Mouse (Mus musculus) liver, adult 2 months (tissue): Measurements from ENCODE around the gene Gins1. TPM values are rescaled to one million over a fixed set of nuclear protein-coding genes. Genes with fewer than 3 reads are reported as not detected.
"Not testable (repeated sequence)": the region's sequence is repeated elsewhere in the genome, so short reads cannot be mapped to it uniquely, and the experiment has no call there.

Experiments used
- DNase-seq: peaks from one replicate; pipeline ENCODE4 v3.0.0-alpha.2; 2011; ENCODE audit warnings: low read depth, low spot score; ENCODE audit errors: extremely low read depth
- H3K27ac ChIP-seq: fragments of 200-500 bp; replicated peaks from 2 replicates; pipeline ENCODE4 v1.5.1; 2012; ENCODE audit warnings: low read depth, mild to moderate bottlenecking, control low read depth, inconsistent platforms, low read length; ENCODE audit not compliant: insufficient read depth
- H3K27me3 ChIP-seq: fragments of 200-500 bp; 2 replicates; pipeline ENCODE4 v1.6.1; 2012; ENCODE audit warnings: mild to moderate bottlenecking, moderate library complexity, low read length, inconsistent platforms; ENCODE audit not compliant: control insufficient read depth, insufficient read depth
- H3K36me3 ChIP-seq: fragments of 200-500 bp; 2 replicates; pipeline ENCODE4 v1.6.1; 2012; ENCODE audit warnings: low read length, inconsistent platforms; ENCODE audit not compliant: control insufficient read depth, insufficient read depth
- H3K4me1 ChIP-seq: fragments of 200-500 bp; 2 replicates; pipeline ENCODE4 v1.6.1; 2011; ENCODE audit warnings: low read length; ENCODE audit not compliant: control insufficient read depth, insufficient read depth
- H3K4me3 ChIP-seq: fragments of 200-500 bp; 2 replicates; pipeline ENCODE4 v1.5.1; 2011; ENCODE audit warnings: low read depth, mild to moderate bottlenecking, control low read depth, low read length, moderate library complexity; ENCODE audit not compliant: insufficient read depth
- H3K79me2 ChIP-seq: fragments of 200-500 bp; 2 replicates; pipeline ENCODE4 v1.6.1; 2012; ENCODE audit warnings: inconsistent platforms, mild to moderate bottlenecking, low read length, moderate library complexity; ENCODE audit not compliant: control insufficient read depth, insufficient read depth
- H3K9ac ChIP-seq: fragments of 200-500 bp; 2 replicates; pipeline ENCODE4 v1.6.1; 2012; ENCODE audit warnings: low read depth, mild to moderate bottlenecking, control low read depth, inconsistent platforms, low read length
- CTCF ChIP-seq: fragments of 200-500 bp; IDR thresholded peaks from 2 replicates; pipeline ENCODE4 v1.5.1; 2011; ENCODE audit warnings: low read depth, low read length, control low read depth
- POLR2A ChIP-seq: fragments of 200-500 bp; IDR thresholded peaks from 2 replicates; pipeline ENCODE4 v1.6.1; 2011; ENCODE audit warnings: low read length, control low read depth; ENCODE audit not compliant: insufficient read depth; ENCODE audit errors: extremely low read depth
- WGBS: fragments of 180-500 bp; shearing (Covaris S2); methylation state at CpG from one replicate; pipeline ENCODE4 v1.1.7; 2018; 5-methylcytosine and 5-hydroxymethylcytosine counted together
- polyA plus RNA-seq: library from polyadenylated mRNA; depleted of rRNA; stranded (reverse); fragments of >200 nt; gene quantifications from 2 replicates; pipeline ENCODE4 v1.2.3, GENCODE M21; 2012
- total RNA-seq: library from RNA; depleted of rRNA; stranded (reverse); fragments of >200 nt; gene quantifications from 2 replicates; pipeline ENCODE4 v1.2.3, GENCODE M21; 2014

Gene Gins1
- total and polyA plus RNA-seq, 2 experiments, result 2.0 to 5.4 TPM

- Histone ChIP-seq H3K27me3 (no peaks in the 10 kb centered on the region), H3K36me3 (no peaks in the 10 kb centered on the region), H3K27ac (no peak overlapping the region), H3K4me3 (no peak overlapping the region), H3K79me2 (no peaks in the 10 kb centered on the region), H3K9ac (no peak overlapping the region), H3K4me1 (no peaks in the 10 kb centered on the region)
- WGBS, result 92% methylated on average over 4 of the region's 4 CpGs
- no peak for TF ChIP-seq CTCF
- TF ChIP-seq POLR2A, result no peak
- no peak for DNase-seq
These were observed 29.5 kb downstream of the Gins1 start for GRCm38 (mm10) chr2:150934659-150935058.

GRCm38 (mm10) chr2:150944017-150944416 is 38.8 kb downstream of the Gins1 start:
- Histone ChIP-seq H3K79me2 (no peaks in the 10 kb centered on the region), H3K4me3 (no peak overlapping the region), H3K9ac (no peak overlapping the region), H3K4me1 (no peaks in the 10 kb centered on the region), H3K27ac (no peak overlapping the region), H3K36me3 (no peaks in the 10 kb centered on the region), H3K27me3 (no peaks in the 10 kb centered on the region)
- WGBS, result 92% methylated on average over 5 of the region's 5 CpGs
- TF ChIP-seq POLR2A, result no peak
- no peak for TF ChIP-seq CTCF
- no peak for DNase-seq

- H3K79me2 ChIP-seq, result not testable (repeated sequence)
- 96% methylated on average over 5 of the region's 5 CpGs for WGBS
These were observed 42.1 kb downstream of the Gins1 start for GRCm38 (mm10) chr2:150947341-150947740.

GRCm38 (mm10) chr2:150947880-150948611 is 42.8 kb downstream of the Gins1 start:
- not testable (repeated sequence) for H3K27me3 ChIP-seq, H3K27ac ChIP-seq, H3K79me2 ChIP-seq, DNase-seq, H3K4me3 ChIP-seq, H3K4me1 ChIP-seq, H3K36me3 ChIP-seq, H3K9ac ChIP-seq
- WGBS, result 92% methylated on average over 12 of the region's 12 CpGs

More at GRCm38 (mm10) chr2:150947341-150947740, 42.1 kb downstream of the Gins1 start:
- not testable (repeated sequence) for H3K27me3 ChIP-seq, H3K27ac ChIP-seq, H3K9ac ChIP-seq, H3K36me3 ChIP-seq, H3K4me1 ChIP-seq, H3K4me3 ChIP-seq, DNase-seq

DNA sequence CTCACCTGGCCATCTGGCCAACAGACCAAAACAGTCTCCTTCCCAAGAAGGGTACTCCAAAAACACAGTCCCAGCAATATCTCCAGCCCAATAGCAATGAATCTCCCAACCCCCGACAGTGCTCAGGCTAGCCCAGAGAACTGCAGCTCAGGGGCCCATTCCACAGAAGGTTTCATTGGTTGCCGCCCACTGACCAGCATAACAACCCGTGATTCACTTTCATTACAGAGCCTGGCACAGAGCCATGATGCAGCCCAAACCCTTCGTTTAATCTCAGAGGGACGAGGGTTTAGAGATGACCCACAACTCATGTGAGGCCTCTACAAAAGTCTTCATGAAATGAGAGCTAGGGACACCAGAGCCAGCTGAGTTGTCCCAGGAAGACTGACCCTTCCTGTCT is 43.6 kb downstream of the Gins1 start:
- Histone ChIP-seq H3K4me1 (no peaks in the 10 kb centered on the region), H3K27me3 (no peaks in the 10 kb centered on the region), H3K4me3 (no peak overlapping the region), H3K79me2 (no peaks in the 10 kb centered on the region), H3K36me3 (no peaks in the 10 kb centered on the region), H3K27ac (no peak overlapping the region), H3K9ac (no peak overlapping the region)
- WGBS, result 81% methylated on average over 5 of the region's 5 CpGs
- TF ChIP-seq CTCF, result no peak
- no peak for DNase-seq

GRCm38 (mm10) chr2:150949652-150950051 is 44.5 kb downstream of the Gins1 start:
- 88% methylated on average over 3 of the region's 3 CpGs for WGBS
- Histone ChIP-seq H3K27ac (no peak overlapping the region), H3K79me2 (no peaks in the 10 kb centered on the region), H3K4me1 (no peaks in the 10 kb centered on the region), H3K4me3 (no peak overlapping the region), H3K9ac (no peak overlapping the region), H3K27me3 (no peaks in the 10 kb centered on the region), H3K36me3 (no peaks in the 10 kb centered on the region)
- TF ChIP-seq CTCF, result no peak
- TF ChIP-seq POLR2A, result no peak
- no peak for DNase-seq
